Mouse (Mus musculus) forebrain, embryonic 10.5 days (tissue): ENCODE measurements around the gene H2-DMb1. TPM values are rescaled to one million over a fixed set of nuclear protein-coding genes. Genes with fewer than 3 reads are reported as not detected.

Source experiments
- DNase-seq: peaks from one replicate; pipeline ENCODE4 v3.0.0-alpha.2; 2017; ENCODE audit warnings: low spot score; ENCODE audit errors: extremely low spot score
- H3K27ac ChIP-seq: fragments of 300-500 bp; sonication (generic); 2 replicates; pipeline ENCODE4 v1.5.1; 2016; ENCODE audit warnings: mild to moderate bottlenecking
- H3K27me3 ChIP-seq: fragments of 300-500 bp; sonication (generic); 2 replicates; pipeline ENCODE4 v1.6.1; 2016; ENCODE audit warnings: mild to moderate bottlenecking; ENCODE audit not compliant: poor library complexity, severe bottlenecking
- H3K36me3 ChIP-seq: fragments of 300-500 bp; sonication (generic); replicated peaks from 2 replicates; pipeline ENCODE4 v1.6.1; 2016; ENCODE audit warnings: mild to moderate bottlenecking, moderate library complexity
- H3K4me1 ChIP-seq: fragments of 300-500 bp; sonication (generic); 2 replicates; pipeline ENCODE4 v1.6.1; 2016
- H3K4me3 ChIP-seq: fragments of 300-500 bp; sonication (generic); 2 replicates; pipeline ENCODE4 v1.5.1; 2016; ENCODE audit warnings: mild to moderate bottlenecking, moderate library complexity
- H3K9me3 ChIP-seq: fragments of 300-500 bp; sonication (generic); 2 replicates; pipeline ENCODE4 v1.6.1; 2016; ENCODE audit warnings: mild to moderate bottlenecking, moderate library complexity
- WGBS: fragments of 180-500 bp; shearing (Covaris S2); methylation state at CpG from one replicate; pipeline ENCODE4 v1.1.7; 2016; 5-methylcytosine and 5-hydroxymethylcytosine counted together
- polyA plus RNA-seq: library from polyadenylated mRNA; unstranded; fragments of >200 nt; fragmentation: Nextera tagmentation; extraction: Ambion mirVana; gene quantifications from 2 replicates; pipeline ENCODE4 v1.2.1, GENCODE M21; 2016

H2-DMb1 gene
- polyA plus RNA-seq, 1 experiment from 2014 or later, result 0.24 TPM

GRCm38 (mm10) chr17:34192852-34193251 lies 40.0 kb downstream of the H2-DMb1 start:
- WGBS, result 26% methylated on average over 16 of the region's 16 CpGs
- no peak for DNase-seq
- peaks cover 20% of the 10 kb centered on the region for H3K4me1 ChIP-seq
- no peak overlapping the region for H3K27ac ChIP-seq
- H3K9me3 ChIP-seq, result no peaks in the 10 kb centered on the region
- H3K4me3 ChIP-seq, result no peak overlapping the region
- no peaks in the 10 kb centered on the region for H3K36me3 ChIP-seq
- H3K27me3 ChIP-seq, result peaks cover 100% of the 10 kb centered on the region

- Histone ChIP-seq H3K27me3 (peaks cover 100% of the 10 kb centered on the region), H3K36me3 (no peaks in the 10 kb centered on the region), H3K4me1 (peaks cover 22% of the 10 kb centered on the region), H3K9me3 (no peaks in the 10 kb centered on the region), H3K27ac (no peak overlapping the region), H3K4me3 (no peak overlapping the region)
- WGBS, result 63% methylated on average over 8 of the region's 8 CpGs
- DNase-seq, result no peak
Observed at GRCm38 (mm10) chr17:34193468-34193867, 40.6 kb downstream of the H2-DMb1 start.

- Histone ChIP-seq H3K9me3 (no peaks in the 10 kb centered on the region), H3K4me3 (no peak overlapping the region), H3K4me1 (peaks cover 22% of the 10 kb centered on the region), H3K36me3 (no peaks in the 10 kb centered on the region), H3K27me3 (peaks cover 99% of the 10 kb centered on the region), H3K27ac (no peak overlapping the region)
- no peak for DNase-seq
- WGBS, result 85% methylated on average over 4 of the region's 4 CpGs
Observed at GRCm38 (mm10) chr17:34194723-34195122, 41.9 kb downstream of the H2-DMb1 start.

GRCm38 (mm10) chr17:34196491-34196890 lies 43.6 kb downstream of the H2-DMb1 start:
- no peak overlapping the region for H3K4me3 ChIP-seq
- DNase-seq, result no peak
- 26% methylated on average over 12 of the region's 12 CpGs for WGBS
- no peaks in the 10 kb centered on the region for H3K36me3 ChIP-seq
- peaks cover 99% of the 10 kb centered on the region for H3K27me3 ChIP-seq
- H3K27ac ChIP-seq, result no peak overlapping the region
- peaks cover 22% of the 10 kb centered on the region for H3K4me1 ChIP-seq
- H3K9me3 ChIP-seq, result no peaks in the 10 kb centered on the region

GRCm38 (mm10) chr17:34196941-34197894 lies 44.3 kb downstream of the H2-DMb1 start, which contains the start of gene Psmb8:
TSS of gene Psmb8 (plus strand) at chr17:34197721.
- peak within 1 kb of the TSS; percentile 44 for H3K4me3 ChIP-seq
- H3K36me3 ChIP-seq, result no peaks in the 10 kb centered on the region
- DNase-seq, result peak; percentile 83
- H3K27ac ChIP-seq, result no peak within 1 kb of the TSS
- H3K9me3 ChIP-seq, result no peaks in the 10 kb centered on the region
- peaks cover 22% of the 10 kb centered on the region for H3K4me1 ChIP-seq
- H3K27me3 ChIP-seq, result peaks cover 96% of the 10 kb centered on the region
- 4% methylated on average over 41 of the region's 41 CpGs for WGBS

GRCm38 (mm10) chr17:34197904-34198520 lies 45.1 kb downstream of the H2-DMb1 start:
- Histone ChIP-seq H3K4me1 (peaks cover 22% of the 10 kb centered on the region), H3K27me3 (peaks cover 94% of the 10 kb centered on the region), H3K36me3 (no peaks in the 10 kb centered on the region), H3K27ac (no peak overlapping the region), H3K9me3 (no peaks in the 10 kb centered on the region), H3K4me3 (peak overlapping the region; percentile 44)
- DNase-seq, result no peak
- WGBS, result under 1% methylated on average over 32 of the region's 32 CpGs

- Histone ChIP-seq H3K36me3 (no peaks in the 10 kb centered on the region), H3K27me3 (peaks cover 94% of the 10 kb centered on the region), H3K4me1 (peaks cover 22% of the 10 kb centered on the region), H3K27ac (no peak overlapping the region), H3K4me3 (peak overlapping the region; percentile 44), H3K9me3 (no peaks in the 10 kb centered on the region)
- DNase-seq, result no peak
- WGBS, result 9% methylated on average over 11 of the region's 11 CpGs
Observed at GRCm38 (mm10) chr17:34198521-34198912, 45.6 kb downstream of the H2-DMb1 start.

GRCm38 (mm10) chr17:34199050-34199619 lies 46.3 kb downstream of the H2-DMb1 start:
- no peak overlapping the region for H3K4me3 ChIP-seq
- H3K4me1 ChIP-seq, result peaks cover 22% of the 10 kb centered on the region
- H3K36me3 ChIP-seq, result no peaks in the 10 kb centered on the region
- H3K27me3 ChIP-seq, result peaks cover 93% of the 10 kb centered on the region
- H3K27ac ChIP-seq, result no peak overlapping the region
- no peaks in the 10 kb centered on the region for H3K9me3 ChIP-seq
- 64% methylated on average over 12 of the region's 12 CpGs for WGBS
- DNase-seq, result no peak

GRCm38 (mm10) chr17:34200047-34200446 lies 47.2 kb downstream of the H2-DMb1 start:
- 85% methylated on average over 10 of the region's 10 CpGs for WGBS
- peaks cover 30% of the 10 kb centered on the region for H3K4me1 ChIP-seq
- no peak for DNase-seq
- H3K27ac ChIP-seq, result no peak overlapping the region
- no peaks in the 10 kb centered on the region for H3K36me3 ChIP-seq
- H3K27me3 ChIP-seq, result peaks cover 92% of the 10 kb centered on the region
- H3K4me3 ChIP-seq, result no peak overlapping the region
- H3K9me3 ChIP-seq, result no peaks in the 10 kb centered on the region

- peaks cover 92% of the 10 kb centered on the region for H3K27me3 ChIP-seq
- 88% methylated on average over 16 of the region's 16 CpGs for WGBS
- H3K4me1 ChIP-seq, result peaks cover 36% of the 10 kb centered on the region
- H3K27ac ChIP-seq, result no peak overlapping the region
- no peak overlapping the region for H3K4me3 ChIP-seq
- H3K9me3 ChIP-seq, result no peaks in the 10 kb centered on the region
- H3K36me3 ChIP-seq, result no peaks in the 10 kb centered on the region
- DNase-seq, result no peak
Observed at GRCm38 (mm10) chr17:34200772-34201505, 48.1 kb downstream of the H2-DMb1 start.

GRCm38 (mm10) chr17:34201506-34202055 lies 48.7 kb downstream of the H2-DMb1 start:
- DNase-seq, result no peak
- H3K4me1 ChIP-seq, result peaks cover 33% of the 10 kb centered on the region
- no peak overlapping the region for H3K27ac ChIP-seq
- H3K4me3 ChIP-seq, result no peak overlapping the region
- H3K27me3 ChIP-seq, result peaks cover 92% of the 10 kb centered on the region
- no peaks in the 10 kb centered on the region for H3K36me3 ChIP-seq
- no peaks in the 10 kb centered on the region for H3K9me3 ChIP-seq
- WGBS, result 67% methylated on average over 7 of the region's 7 CpGs

GRCm38 (mm10) chr17:34202760-34203442 lies 50.0 kb downstream of the H2-DMb1 start:
- DNase-seq, result no peak
- 84% methylated on average over 4 of the region's 4 CpGs for WGBS
- H3K27me3 ChIP-seq, result peaks cover 89% of the 10 kb centered on the region
- no peak overlapping the region for H3K27ac ChIP-seq
- no peaks in the 10 kb centered on the region for H3K9me3 ChIP-seq
- H3K4me3 ChIP-seq, result no peak overlapping the region
- H3K36me3 ChIP-seq, result no peaks in the 10 kb centered on the region
- peaks cover 20% of the 10 kb centered on the region for H3K4me1 ChIP-seq
